Mouse (Mus musculus) hindbrain, embryonic 12.5 days (tissue): ENCODE data around the gene Zfp536. TPM values are rescaled to one million over a fixed set of nuclear protein-coding genes. Genes with fewer than 3 reads are reported as not detected.

Source experiments
- ATAC-seq: fragments of 200-750 bp; cut with Nextera tagmentation; 2 replicates; pipeline ENCODE4 v1.8.0; 2017; ENCODE audit warnings: moderate TSS enrichment; ENCODE audit not compliant: low FRiP score
- H3K27ac ChIP-seq: fragments of 300-500 bp; sonication (generic); 2 replicates; pipeline ENCODE4 v1.5.1; 2016; ENCODE audit warnings: mild to moderate bottlenecking
- H3K27me3 ChIP-seq: fragments of 300-500 bp; sonication (generic); 2 replicates; pipeline ENCODE4 v1.6.1; 2016; ENCODE audit warnings: mild to moderate bottlenecking
- H3K36me3 ChIP-seq: fragments of 300-500 bp; sonication (generic); 2 replicates; pipeline ENCODE4 v1.6.1; 2016; ENCODE audit warnings: mild to moderate bottlenecking
- H3K4me1 ChIP-seq: fragments of 300-500 bp; sonication (generic); 2 replicates; pipeline ENCODE4 v1.6.1; 2016
- H3K4me2 ChIP-seq: fragments of 300-500 bp; sonication (generic); replicated peaks from 2 replicates; pipeline ENCODE4 v1.6.1; 2016; ENCODE audit warnings: mild to moderate bottlenecking
- H3K4me3 ChIP-seq: fragments of 300-500 bp; sonication (generic); 2 replicates; pipeline ENCODE4 v1.5.1; 2016; ENCODE audit warnings: mild to moderate bottlenecking
- H3K9ac ChIP-seq: fragments of 300-500 bp; sonication (generic); 2 replicates; pipeline ENCODE4 v1.6.1; 2016; ENCODE audit warnings: mild to moderate bottlenecking, moderate library complexity
- H3K9me3 ChIP-seq: fragments of 300-500 bp; sonication (generic); replicated peaks from 2 replicates; pipeline ENCODE4 v1.6.1; 2016; ENCODE audit warnings: mild to moderate bottlenecking
- WGBS: fragments of 180-500 bp; shearing (Covaris S2); methylation state at CpG from one replicate; pipeline ENCODE4 v1.1.7; 2016; 5-methylcytosine and 5-hydroxymethylcytosine counted together
- polyA plus RNA-seq: library from polyadenylated mRNA; unstranded; fragments of >200 nt; fragmentation: Nextera tagmentation; extraction: Ambion mirVana; gene quantifications from 2 replicates; pipeline ENCODE4 v1.2.1, GENCODE M21; 2016

Zfp536 gene
- polyA plus RNA-seq, 1 experiment from 2014 or later: 49.1 TPM

- Histone ChIP-seq H3K9ac (no peak overlapping the region), H3K27me3 (no peaks in the 10 kb centered on the region), H3K27ac (no peak overlapping the region), H3K4me3 (no peak overlapping the region), H3K4me1 (peaks cover 26% of the 10 kb centered on the region), H3K4me2 (no peak overlapping the region), H3K9me3 (no peaks in the 10 kb centered on the region), H3K36me3 (no peaks in the 10 kb centered on the region)
- no peak for ATAC-seq
- 94% methylated on average over 7 of the region's 7 CpGs for WGBS
Measured at GRCm38 (mm10) chr7:37663676-37664365, 109.6 kb downstream of the Zfp536 start.

GRCm38 (mm10) chr7:37648671-37649070 is 124.8 kb downstream of the Zfp536 start:
- H3K27ac ChIP-seq: no peak overlapping the region
- 0 out of 2 replicates have a peak, but pooled peaks cover under 1% of the 10 kb centered on the region for H3K9me3 ChIP-seq
- H3K4me2 ChIP-seq: no peak overlapping the region
- 90% methylated on average over 11 of the region's 11 CpGs for WGBS
- ATAC-seq: no peak
- no peak overlapping the region for H3K4me3 ChIP-seq
- H3K36me3 ChIP-seq: 0 out of 2 replicates have a peak, but pooled peaks cover 5% of the 10 kb centered on the region
- H3K27me3 ChIP-seq: no peaks in the 10 kb centered on the region
- peaks cover 35% of the 10 kb centered on the region for H3K4me1 ChIP-seq
- H3K9ac ChIP-seq: no peak overlapping the region

- H3K36me3 ChIP-seq: 0 out of 2 replicates have a peak, but pooled peaks cover 5% of the 10 kb centered on the region
- no peaks in the 10 kb centered on the region for H3K27me3 ChIP-seq
- no peak for ATAC-seq
- H3K27ac ChIP-seq: no peak overlapping the region
- H3K9ac ChIP-seq: no peak overlapping the region
- no peak overlapping the region for H3K4me2 ChIP-seq
- H3K4me1 ChIP-seq: peaks cover 35% of the 10 kb centered on the region
- H3K4me3 ChIP-seq: no peak overlapping the region
- H3K9me3 ChIP-seq: 0 out of 2 replicates have a peak, but pooled peaks cover 5% of the 10 kb centered on the region
- 91% methylated on average over 21 of the region's 21 CpGs for WGBS
Measured at GRCm38 (mm10) chr7:37647917-37648615, 125.4 kb downstream of the Zfp536 start.

- H3K27ac ChIP-seq: peak overlapping the region; percentile 58; the same call in 1 of the 2 replicates
- WGBS: 25% methylated on average over 12 of the region's 12 CpGs
Measured at GRCm38 (mm10) chr7:37639740-37640397, 133.6 kb downstream of the Zfp536 start.

GRCm38 (mm10) chr7:37634812-37635211 is 138.6 kb downstream of the Zfp536 start:
- no peaks in the 10 kb centered on the region for H3K27me3 ChIP-seq
- H3K9ac ChIP-seq: no peak overlapping the region
- no peaks in the 10 kb centered on the region for H3K36me3 ChIP-seq
- no peak overlapping the region for H3K4me3 ChIP-seq
- ATAC-seq: no peak
- 72% methylated on average over 5 of the region's 5 CpGs for WGBS
- H3K9me3 ChIP-seq: no peaks in the 10 kb centered on the region
- 0 out of 2 replicates have a peak, but pooled peaks cover 4% of the 10 kb centered on the region for H3K4me1 ChIP-seq
- no peak overlapping the region for H3K4me2 ChIP-seq
- no peak overlapping the region for H3K27ac ChIP-seq

More at GRCm38 (mm10) chr7:37639740-37640397, 133.6 kb downstream of the Zfp536 start:
- Histone ChIP-seq H3K4me2 (no peak overlapping the region), H3K9ac (no peak overlapping the region), H3K36me3 (no peaks in the 10 kb centered on the region), H3K4me1 (peaks cover 12% of the 10 kb centered on the region), H3K27me3 (no peaks in the 10 kb centered on the region), H3K9me3 (0 out of 2 replicates have a peak, but pooled peaks cover 5% of the 10 kb centered on the region), H3K4me3 (no peak overlapping the region)
- no peak for ATAC-seq

GRCm38 (mm10) chr7:37630410-37630809 is 143.0 kb downstream of the Zfp536 start:
- Histone ChIP-seq H3K36me3 (no peaks in the 10 kb centered on the region), H3K27me3 (no peaks in the 10 kb centered on the region), H3K4me3 (no peak overlapping the region), H3K4me2 (no peak overlapping the region), H3K4me1 (peaks cover 16% of the 10 kb centered on the region), H3K9ac (no peak overlapping the region), H3K27ac (no peak overlapping the region), H3K9me3 (no peaks in the 10 kb centered on the region)
- ATAC-seq: no peak
- 93% methylated on average over 7 of the region's 7 CpGs for WGBS

GRCm38 (mm10) chr7:37627897-37628510 is 145.4 kb downstream of the Zfp536 start:
- peaks cover 23% of the 10 kb centered on the region for H3K4me1 ChIP-seq
- no peaks in the 10 kb centered on the region; the same call in 1 of the 2 replicates for H3K27me3 ChIP-seq
- H3K9ac ChIP-seq: no peak overlapping the region
- no peaks in the 10 kb centered on the region for H3K36me3 ChIP-seq
- 39% methylated on average over 6 of the region's 6 CpGs for WGBS
- no peak for ATAC-seq
- H3K27ac ChIP-seq: peak overlapping the region; percentile 37
- H3K4me2 ChIP-seq: no peak overlapping the region
- no peak overlapping the region for H3K4me3 ChIP-seq
- H3K9me3 ChIP-seq: no peaks in the 10 kb centered on the region

- H3K9me3 ChIP-seq: no peaks in the 10 kb centered on the region
- peak; percentile 59 for ATAC-seq
- peaks cover 23% of the 10 kb centered on the region for H3K4me1 ChIP-seq
- H3K4me2 ChIP-seq: 0 out of 2 replicates have a peak overlapping the region, but pooled peaks have one; percentile 15
- peak overlapping the region; percentile 76 for H3K27ac ChIP-seq
- H3K9ac ChIP-seq: no peak overlapping the region
- H3K36me3 ChIP-seq: no peaks in the 10 kb centered on the region
- WGBS: 23% methylated on average over 8 of the region's 8 CpGs
- H3K4me3 ChIP-seq: no peak overlapping the region
- H3K27me3 ChIP-seq: no peaks in the 10 kb centered on the region; the same call in 1 of the 2 replicates
Measured at GRCm38 (mm10) chr7:37625758-37626157, 147.7 kb downstream of the Zfp536 start.

GRCm38 (mm10) chr7:37624759-37625340 is 148.6 kb downstream of the Zfp536 start:
- WGBS: 3% methylated on average over 20 of the region's 20 CpGs
- H3K9me3 ChIP-seq: no peaks in the 10 kb centered on the region
- H3K36me3 ChIP-seq: no peaks in the 10 kb centered on the region
- peak overlapping the region; percentile 42 for H3K4me3 ChIP-seq
- H3K27me3 ChIP-seq: no peaks in the 10 kb centered on the region; the same call in 1 of the 2 replicates
- H3K9ac ChIP-seq: peak overlapping the region; percentile 58
- H3K27ac ChIP-seq: peak overlapping the region; percentile 81
- peak overlapping the region; percentile 80 for H3K4me2 ChIP-seq
- peaks cover 23% of the 10 kb centered on the region for H3K4me1 ChIP-seq
- peak; percentile 71 for ATAC-seq

- peak; percentile 69 for ATAC-seq
- no peaks in the 10 kb centered on the region for H3K36me3 ChIP-seq
- no peaks in the 10 kb centered on the region for H3K9me3 ChIP-seq
- 2% methylated on average over 49 of the region's 62 CpGs for WGBS
- H3K4me2 ChIP-seq: peak overlapping the region; percentile 80
- peak overlapping the region; percentile 58 for H3K9ac ChIP-seq
- H3K27me3 ChIP-seq: no peaks in the 10 kb centered on the region; the same call in 1 of the 2 replicates
- H3K27ac ChIP-seq: peak overlapping the region; percentile 81
- peak overlapping the region; percentile 42 for H3K4me3 ChIP-seq
- H3K4me1 ChIP-seq: peaks cover 23% of the 10 kb centered on the region
Measured at GRCm38 (mm10) chr7:37623903-37624758, 149.3 kb downstream of the Zfp536 start.

- Histone ChIP-seq H3K4me2 (no peak overlapping the region), H3K4me3 (no peak overlapping the region), H3K36me3 (no peaks in the 10 kb centered on the region), H3K9ac (no peak overlapping the region), H3K4me1 (peaks cover 6% of the 10 kb centered on the region), H3K9me3 (no peaks in the 10 kb centered on the region), H3K27ac (no peak overlapping the region), H3K27me3 (no peaks in the 10 kb centered on the region; the same call in 1 of the 2 replicates)
- no peak for ATAC-seq
- 69% methylated on average over 7 of the region's 7 CpGs for WGBS
Measured at GRCm38 (mm10) chr7:37619254-37619653, 154.2 kb downstream of the Zfp536 start.
